Mouse (Mus musculus) left cerebral cortex, adult 2 months (tissue): ENCODE results near the gene Dusp8. TPM values are rescaled to one million over a fixed set of nuclear protein-coding genes. Genes with fewer than 3 reads are reported as not detected.
A peak's percentile ranks its signal among the peaks of the same experiment; 100 is the strongest.

ENCODE experiments used
- DNase-seq, 2 experiments: peaks; one replicate each; pipeline ENCODE4 v3.0.0; 2021 to 2022; ENCODE audit warnings: low spot score in 2 of 2, mixed read lengths in 1 of 2; ENCODE audit errors: extremely low spot score in 1 of 2
- H3K27ac ChIP-seq: fragments of 200-600 bp; 2 replicates; pipeline ENCODE4 v1.8.1; 2022
- H3K4me3 ChIP-seq: fragments of 200-600 bp; 2 replicates; pipeline ENCODE4 v1.8.1; 2022
- CTCF ChIP-seq: fragments of 200-600 bp; IDR thresholded peaks from 2 replicates; pipeline ENCODE4 v1.8.1; 2022; ENCODE audit warnings: antibody characterized with exemption, mild to moderate bottlenecking, moderate library complexity
- intact Hi-C: fragments of 180-260 bp; cut with DNase I; formaldehyde crosslinking; loops from one replicate; pipeline ENCODE4 v1.15.1; 2025
- total RNA-seq, 2 experiments: library from RNA; stranded (reverse); gene quantifications; 2 replicates each; pipeline ENCODE4 v1.2.3; 2021

The Dusp8 gene
- total RNA-seq, 2 experiments from 2014 or later = 153 to 173 TPM

DNA sequence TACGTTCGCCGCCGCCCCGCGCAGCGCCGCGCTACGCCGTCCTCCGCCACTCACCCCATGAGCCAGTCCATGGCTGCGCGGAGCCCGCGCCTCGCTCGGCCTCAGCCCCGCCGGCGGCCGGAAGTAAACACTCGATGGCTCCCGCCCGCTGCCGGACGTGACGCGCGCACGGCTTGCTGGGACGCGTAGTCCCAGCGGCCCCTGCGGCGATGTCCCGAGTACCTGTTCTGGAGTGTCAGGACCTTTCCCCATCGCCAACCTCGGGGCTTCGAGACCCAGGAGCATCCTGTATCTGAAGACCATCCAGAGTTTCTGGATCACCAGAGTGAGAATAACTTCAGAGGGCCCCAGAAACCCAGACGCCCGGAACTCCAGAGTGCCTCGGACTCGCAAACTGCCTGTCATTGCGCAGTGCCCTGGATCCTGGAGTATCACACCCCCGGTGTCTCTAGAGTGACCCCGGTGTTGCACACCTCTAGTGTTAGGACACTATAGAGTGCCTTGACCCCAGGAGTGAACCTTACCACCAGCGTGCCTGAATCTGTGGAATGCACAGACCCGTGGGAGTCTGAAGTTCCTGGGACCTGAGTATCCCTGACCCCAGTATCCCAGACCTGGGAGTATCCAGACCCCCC, 34.6 kb downstream of the Dusp8 start, which contains the start of gene Mob2:
Gene Mob2, minus strand, starts transcription at position 135 of the 635 bp plus-strand sequence.
- H3K4me3 ChIP-seq = peak within 1 kb of the TSS; percentile 77
- DNase-seq = peak; percentile 89 to 93
- peak within 1 kb of the TSS; percentile 92 for H3K27ac ChIP-seq
- intact Hi-C loops = loop anchor here (5.0 kb wide), 1 partner anchor 36 kb away; the partner anchor contains the start of gene Dusp8
- no peak; the same call in 1 of the 2 replicates for TF ChIP-seq CTCF

- Histone ChIP-seq H3K4me3 (peak overlapping the region; percentile 77), H3K27ac (peak overlapping the region; percentile 92)
- no peak for TF ChIP-seq CTCF
- DNase-seq = no peak
- intact Hi-C loops = loop anchor here (5.0 kb wide), 1 partner anchor 37 kb away; the partner anchor contains the start of gene Dusp8
Measured at GRCm38 (mm10) chr7:142060185-142060930, 35.3 kb downstream of the Dusp8 start.

DNA sequence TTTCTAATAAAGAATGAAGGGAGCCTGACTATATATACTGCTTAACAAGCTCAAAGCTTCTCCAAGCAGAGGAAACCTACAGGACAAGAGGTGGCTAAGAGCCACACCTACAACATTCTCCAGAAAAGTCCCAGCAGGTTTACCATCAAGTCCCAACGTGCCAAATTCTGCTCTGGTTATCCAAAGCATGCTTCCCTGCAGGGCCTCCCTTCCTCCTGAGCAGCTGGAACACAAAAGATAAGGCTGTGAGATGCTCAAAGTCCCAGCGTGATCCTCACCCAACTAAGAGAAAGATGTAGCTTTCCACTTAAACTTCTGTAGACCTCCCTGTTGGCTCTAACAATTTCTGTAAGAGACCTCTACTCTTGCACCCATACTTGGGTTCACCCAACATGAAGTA, 36.6 kb downstream of the Dusp8 start:
- no peak for TF ChIP-seq CTCF
- intact Hi-C loops = no loop called here
- H3K27ac ChIP-seq = no peak overlapping the region
- DNase-seq = no peak
- no peak overlapping the region for H3K4me3 ChIP-seq

GRCm38 (mm10) chr7:142057121-142057520, 38.5 kb downstream of the Dusp8 start:
- no peak for TF ChIP-seq CTCF

GRCm38 (mm10) chr7:142056601-142057061, 39.0 kb downstream of the Dusp8 start:
- Histone ChIP-seq H3K27ac (peak overlapping the region; percentile 15; the same call in 1 of the 2 replicates), H3K4me3 (no peak overlapping the region)
- TF ChIP-seq CTCF = no peak
- no peak for DNase-seq
- intact Hi-C loops = no loop called here

More at GRCm38 (mm10) chr7:142057121-142057520, 38.5 kb downstream of the Dusp8 start:
- no peak overlapping the region for H3K4me3 ChIP-seq
- peak overlapping the region; percentile 15; the same call in 1 of the 2 replicates for H3K27ac ChIP-seq
- intact Hi-C loops = no loop called here
- no peak for DNase-seq

DNA sequence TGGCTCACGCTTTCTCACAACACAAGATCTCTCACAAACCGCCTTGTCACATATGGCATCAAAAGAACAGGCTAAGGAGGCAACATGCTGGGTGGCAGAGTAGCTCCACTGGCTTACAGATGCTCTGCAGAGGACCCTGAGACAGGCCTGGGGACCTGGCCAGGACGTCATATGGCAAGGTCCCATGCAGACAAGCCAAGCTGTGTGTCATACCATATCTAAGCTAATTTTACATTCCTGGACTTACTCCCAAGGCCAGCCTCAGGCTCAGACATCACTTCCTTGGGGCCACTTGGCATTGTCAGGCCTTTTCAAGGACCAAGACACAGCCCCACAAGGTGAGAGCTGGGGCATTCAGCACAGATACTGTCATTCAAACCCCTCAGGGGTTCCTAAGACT, 40.2 kb downstream of the Dusp8 start:
- Histone ChIP-seq H3K4me3 (no peak overlapping the region), H3K27ac (no peak overlapping the region)
- no peak for TF ChIP-seq CTCF
- no peak for DNase-seq
- intact Hi-C loops = no loop called here

GRCm38 (mm10) chr7:142050536-142050935, 45.1 kb downstream of the Dusp8 start:
- intact Hi-C loops = no loop called here
- no peak for DNase-seq
- no peak for TF ChIP-seq CTCF
- Histone ChIP-seq H3K27ac (no peak overlapping the region), H3K4me3 (no peak overlapping the region)

- Histone ChIP-seq H3K4me3 (no peak overlapping the region), H3K27ac (no peak overlapping the region)
- DNase-seq = no peak
- no peak for TF ChIP-seq CTCF
- intact Hi-C loops = no loop called here
Measured at GRCm38 (mm10) chr7:142045932-142046331, 49.7 kb downstream of the Dusp8 start.

DNA sequence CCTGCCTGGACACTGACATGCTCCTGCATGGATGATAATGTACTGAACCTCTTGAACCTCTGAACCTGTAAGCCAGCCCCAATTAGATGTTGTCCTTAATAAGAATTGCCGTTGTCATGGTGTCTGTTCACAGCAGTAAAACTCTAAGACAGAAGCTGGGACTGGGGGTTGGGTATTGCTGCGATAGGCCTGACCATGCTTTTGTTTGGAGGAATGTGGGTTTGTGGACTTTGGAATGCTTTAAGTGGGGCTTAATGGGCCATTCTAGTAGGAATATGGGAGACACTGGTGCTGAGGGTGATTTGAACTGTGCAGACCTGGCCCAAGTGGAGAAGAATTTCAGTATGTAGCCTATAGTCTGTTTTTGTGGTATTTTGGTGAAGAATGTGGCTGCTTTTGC, 50.3 kb downstream of the Dusp8 start:
- DNase-seq = no peak
- H3K4me3 ChIP-seq = no peak overlapping the region
- no peak overlapping the region for H3K27ac ChIP-seq
- intact Hi-C loops = no loop called here
- TF ChIP-seq CTCF = no peak

DNA sequence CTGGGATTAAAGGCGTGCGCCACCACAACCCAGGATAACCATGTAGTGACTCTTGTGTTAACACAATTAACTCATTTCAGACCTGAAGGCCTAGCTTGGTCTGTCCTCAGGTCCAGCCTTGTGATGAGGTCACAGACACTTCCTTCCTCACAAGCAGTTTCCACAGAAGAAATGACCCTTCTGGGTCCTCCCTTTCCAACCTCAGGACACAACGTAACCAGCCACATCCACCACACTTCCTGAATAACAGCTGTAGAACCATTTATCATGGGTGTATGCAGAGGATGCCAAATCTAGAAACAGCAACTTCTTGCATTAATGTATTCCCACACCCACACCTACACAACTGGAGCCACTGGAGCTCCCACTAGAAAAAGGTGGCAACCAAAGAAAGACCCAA, 54.9 kb downstream of the Dusp8 start:
- no peak for TF ChIP-seq CTCF
- intact Hi-C loops = no loop called here
- DNase-seq = no peak
- Histone ChIP-seq H3K27ac (no peak overlapping the region), H3K4me3 (no peak overlapping the region)

- peak; percentile 88 for TF ChIP-seq CTCF
- H3K4me3 ChIP-seq = no peak overlapping the region
- intact Hi-C loops = loop anchor here (1.0 to 5.0 kb wide), 2 partner anchors 21 to 110 kb away; no protein-coding TSS in a partner anchor
- DNase-seq = peak; percentile 23 to 35
- H3K27ac ChIP-seq = no peak overlapping the region
Measured at GRCm38 (mm10) chr7:142037553-142038170, 58.0 kb downstream of the Dusp8 start.
